9 mouse cellular contexts compared by ENCODE assay signal in genomic region chr7:83695449-83696212, GRCm38 (mm10). TPM values are rescaled to one million over a fixed set of nuclear protein-coding genes. Genes with fewer than 3 reads are reported as not detected.
DNase-seq lines count a peak whose midpoint lies in the region; ATAC-seq and TF ChIP-seq lines count a peak whose summit lies in the region.
"Had no signal": no experiment of that assay in that cellular context is flagged by ENCODE, and none has a peak within 500 bp of the region (broad histone marks: within the 10 kb centered on the region; RNA-seq: fewer than 3 reads in every experiment).

No protein-coding gene starts in this region.

- no peaks in the 10 kb centered on the region for H3K4me1 ChIP-seq in hindbrain, embryonic 14.5 days (replicated peaks; ENCODE audit: control insufficient read depth, insufficient read depth, low read length)
- H3K4me1 ChIP-seq in hindbrain, embryonic 13.5 days (replicated peaks) = no peaks in the 10 kb centered on the region
- H3K4me1 ChIP-seq in spleen, adult 2 months (ENCODE audit: control insufficient read depth, insufficient read depth, insufficient read length) = no peaks in the 10 kb centered on the region
- H3K4me1 ChIP-seq in stomach, postnatal 0 days (replicated peaks; ENCODE audit: control insufficient read depth, insufficient read depth) = no peaks in the 10 kb centered on the region

- no peak for TF ChIP-seq POLR2A in spleen, adult 2 months (IDR thresholded peaks at IDR 0.05; ENCODE audit: low read depth, low read length)

- no peak overlapping the region for H3K4me2 ChIP-seq in hindbrain, embryonic 14.5 days (replicated peaks)
- H3K4me2 ChIP-seq in hindbrain, embryonic 13.5 days = no peak overlapping the region
- H3K4me2 ChIP-seq in stomach, postnatal 0 days (replicated peaks; ENCODE audit: low read depth) = no peak overlapping the region
- H3K4me2 ChIP-seq: limb, embryonic 15.5 days had no signal

- H3K4me3 ChIP-seq in hindbrain, embryonic 14.5 days (replicated peaks; ENCODE audit: low read length) = no peak overlapping the region
- H3K4me3 ChIP-seq in hindbrain, embryonic 13.5 days = no peak overlapping the region
- no peak overlapping the region for H3K4me3 ChIP-seq in spleen, adult 2 months (ENCODE audit: extremely low read depth, insufficient read depth, insufficient read length)
- no peak overlapping the region for H3K4me3 ChIP-seq in stomach, postnatal 0 days (ENCODE audit: low read depth, low read length)
- H3K4me3 ChIP-seq: limb, embryonic 15.5 days had no signal

- no peak overlapping the region for H3K27ac ChIP-seq in hindbrain, embryonic 14.5 days
- H3K27ac ChIP-seq in hindbrain, embryonic 13.5 days = no peak overlapping the region
- no peak overlapping the region for H3K27ac ChIP-seq in spleen, adult 2 months (ENCODE audit: insufficient read depth, low read length)
- H3K27ac ChIP-seq in stomach, postnatal 0 days (replicated peaks) = no peak overlapping the region
- H3K27ac ChIP-seq: limb, embryonic 15.5 days had no signal

- peak; percentile 75 for DNase-seq in hindbrain, embryonic 14.5 days (ENCODE audit: low spot score)
- peak; percentile 4 to 22 for DNase-seq in spleen, adult 2 months (ENCODE audit: low read depth in 1 of 2, low spot score in 2 of 2)
- no peak for DNase-seq in spleen, postnatal 4 days (ENCODE audit: low spot score in 2 of 2)
- peak; percentile 37 to 39 for DNase-seq in adrenal gland, postnatal 36 days
- peak; percentile 62 for DNase-seq in kidney, postnatal 10 days
- DNase-seq in stomach, postnatal 0 days (ENCODE audit: low spot score) = peak; percentile 52
- no peak for DNase-seq in natural killer cell, adult 2 months (ENCODE audit: low spot score in 2 of 2)

- H3K27me3 ChIP-seq in hindbrain, embryonic 14.5 days (ENCODE audit: control insufficient read depth, insufficient read depth, low read length) = no peaks in the 10 kb centered on the region
- no peaks in the 10 kb centered on the region for H3K27me3 ChIP-seq in hindbrain, embryonic 13.5 days
- H3K27me3 ChIP-seq in spleen, adult 2 months (ENCODE audit: control insufficient read depth, insufficient read depth, low read length) = no peaks in the 10 kb centered on the region
- H3K27me3 ChIP-seq in stomach, postnatal 0 days (ENCODE audit: control insufficient read depth, insufficient read depth, low read length) = no peaks in the 10 kb centered on the region
- H3K27me3 ChIP-seq: limb, embryonic 15.5 days had no signal

- no peaks in the 10 kb centered on the region for H3K9me3 ChIP-seq in hindbrain, embryonic 14.5 days (ENCODE audit: control insufficient read depth, low read length)
- no peaks in the 10 kb centered on the region for H3K9me3 ChIP-seq in hindbrain, embryonic 13.5 days
- no peaks in the 10 kb centered on the region for H3K9me3 ChIP-seq in stomach, postnatal 0 days (ENCODE audit: control insufficient read depth, low read length)
- H3K9me3 ChIP-seq: limb, embryonic 15.5 days had no signal

- no peak overlapping the region for H3K9ac ChIP-seq in hindbrain, embryonic 14.5 days
- H3K9ac ChIP-seq in hindbrain, embryonic 13.5 days = no peak overlapping the region
- H3K9ac ChIP-seq in stomach, postnatal 0 days (ENCODE audit: low read length) = no peak overlapping the region
- H3K9ac ChIP-seq: limb, embryonic 15.5 days had no signal

- WGBS in hindbrain, embryonic 14.5 days = 32% methylated on average over 6 of the region's 6 CpGs
- 31% methylated on average over 6 of the region's 6 CpGs for WGBS in hindbrain, embryonic 13.5 days
- 34% methylated on average over 6 of the region's 6 CpGs for WGBS in spleen, adult 2 months
- WGBS in stomach, postnatal 0 days = 32% methylated on average over 6 of the region's 6 CpGs

- no peak for TF ChIP-seq EP300 in stomach, postnatal 0 days (optimal IDR thresholded peaks at IDR 0.05)

- no peaks in the 10 kb centered on the region for H3K36me3 ChIP-seq in hindbrain, embryonic 14.5 days (replicated peaks; ENCODE audit: control insufficient read depth, insufficient read depth)
- no peaks in the 10 kb centered on the region for H3K36me3 ChIP-seq in hindbrain, embryonic 13.5 days
- H3K36me3 ChIP-seq in spleen, adult 2 months (ENCODE audit: control insufficient read depth, insufficient read depth, low read length) = no peaks in the 10 kb centered on the region
- H3K36me3 ChIP-seq in stomach, postnatal 0 days (ENCODE audit: control insufficient read depth, insufficient read depth, low read length) = no peaks in the 10 kb centered on the region
- H3K36me3 ChIP-seq: limb, embryonic 15.5 days had no signal

- ATAC-seq in hindbrain, embryonic 14.5 days (ENCODE audit: low FRiP score) = no peak
- no peak for ATAC-seq in hindbrain, embryonic 13.5 days (ENCODE audit: low FRiP score)
- ATAC-seq in stomach, postnatal 0 days (ENCODE audit: low FRiP score, low TSS enrichment) = no peak

- TF ChIP-seq CTCF in spleen, adult 2 months (IDR thresholded peaks at IDR 0.05; ENCODE audit: extremely low read depth, insufficient read depth, insufficient read length, insufficient replicate concordance) = peak; percentile 33; the same call in 1 of the 2 replicates
- TF ChIP-seq CTCF in stomach, postnatal 0 days (IDR thresholded peaks at IDR 0.05; ENCODE audit: low read depth) = peak; percentile 87

RNA-seq across cellular contexts. Expression of gene Il16, which starts 49.9 kb away (rescaled TPM):
- 1.0 and 1.2 TPM in 2 replicates for polyA plus RNA-seq in hindbrain, embryonic 14.5 days (2014; fragmentation: Nextera tagmentation; extraction: Ambion mirVana)
- polyA plus RNA-seq in hindbrain, embryonic 13.5 days (2015; fragmentation: Nextera tagmentation; extraction: Ambion mirVana) = 1.4 and 1.6 TPM in 2 replicates
- 70.7 and 72.3 TPM in 2 replicates for polyA plus RNA-seq in spleen, adult 2 months (2012; rRNA removed)
- total RNA-seq in adrenal gland, postnatal 36 days (2021) = 1 to 10 TPM; 3.5 to 4.7 TPM
- 2.6 and 2.8 TPM in 2 replicates for polyA plus RNA-seq in stomach, postnatal 0 days (2015; fragmentation: Nextera tagmentation; extraction: Ambion mirVana)

Comparison
In these comparisons a context has a peak if more than half of its experiments do, and no peak if none do; other contexts are left out.
1. DNase-seq: peak in hindbrain, embryonic 14.5 days (single experiment), spleen, adult 2 months (2 of 2), adrenal gland, postnatal 36 days (2 of 2), kidney, postnatal 10 days (single experiment) and stomach, postnatal 0 days (single experiment); none in spleen, postnatal 4 days (0 of 2) and natural killer cell, adult 2 months (0 of 2).
2. RNA of gene Il16, which starts 49.9 kb away (polyA plus RNA-seq): 70.7 to 72.3 TPM in spleen, adult 2 months; 2.6 to 2.8 TPM in stomach, postnatal 0 days, 1.4 to 1.6 TPM in hindbrain, embryonic 13.5 days and 1.0 to 1.2 TPM in hindbrain, embryonic 14.5 days; every median in the first group is over 10 times any median in the second.